Mouse (Mus musculus) midbrain, embryonic 13.5 days (tissue): Measurements from ENCODE around the gene 3100002H09Rik. TPM values are rescaled to one million over a fixed set of nuclear protein-coding genes. Genes with fewer than 3 reads are reported as not detected.

Experiments used
- ATAC-seq: fragments of 200-750 bp; cut with Nextera tagmentation; 2 replicates; pipeline ENCODE4 v1.8.0; 2017; ENCODE audit warnings: mild to moderate bottlenecking, moderate TSS enrichment, moderate library complexity
- H3K27ac ChIP-seq: fragments of 300-500 bp; sonication (generic); 2 replicates; pipeline ENCODE4 v1.5.1; 2015; ENCODE audit warnings: inconsistent platforms, mild to moderate bottlenecking, moderate library complexity
- H3K27me3 ChIP-seq: fragments of 300-500 bp; sonication (generic); 2 replicates; pipeline ENCODE4 v1.6.1; 2015; ENCODE audit warnings: mild to moderate bottlenecking, inconsistent platforms
- H3K36me3 ChIP-seq: fragments of 300-500 bp; sonication (generic); 2 replicates; pipeline ENCODE4 v1.6.1; 2015; ENCODE audit warnings: mild to moderate bottlenecking, inconsistent platforms
- H3K4me1 ChIP-seq: fragments of 300-500 bp; sonication (generic); replicated peaks from 2 replicates; pipeline ENCODE4 v1.6.1; 2015; ENCODE audit warnings: inconsistent platforms
- H3K4me2 ChIP-seq: fragments of 300-500 bp; sonication (generic); replicated peaks from 2 replicates; pipeline ENCODE4 v1.6.1; 2015; ENCODE audit warnings: moderate library complexity, mild to moderate bottlenecking, inconsistent platforms
- H3K4me3 ChIP-seq: fragments of 300-500 bp; sonication (generic); replicated peaks from 2 replicates; pipeline ENCODE4 v1.5.1; 2015; ENCODE audit warnings: mild to moderate bottlenecking, inconsistent platforms
- H3K9ac ChIP-seq: fragments of 300-500 bp; sonication (generic); replicated peaks from 2 replicates; pipeline ENCODE4 v1.6.1; 2015; ENCODE audit warnings: mild to moderate bottlenecking, inconsistent platforms
- H3K9me3 ChIP-seq: fragments of 300-500 bp; sonication (generic); 2 replicates; pipeline ENCODE4 v1.6.1; 2016; ENCODE audit warnings: mild to moderate bottlenecking, inconsistent platforms
- WGBS: fragments of 180-500 bp; shearing (Covaris S2); methylation state at CpG from one replicate; pipeline ENCODE4 v1.1.7; 2015; 5-methylcytosine and 5-hydroxymethylcytosine counted together
- polyA plus RNA-seq: library from polyadenylated mRNA; unstranded; fragments of >200 nt; fragmentation: Nextera tagmentation; extraction: Ambion mirVana; gene quantifications from 2 replicates; pipeline ENCODE4 v1.2.1, GENCODE M21; 2015

Gene 3100002H09Rik
- polyA plus RNA-seq, result 0.79 and 1.1 TPM in 2 replicates

DNA sequence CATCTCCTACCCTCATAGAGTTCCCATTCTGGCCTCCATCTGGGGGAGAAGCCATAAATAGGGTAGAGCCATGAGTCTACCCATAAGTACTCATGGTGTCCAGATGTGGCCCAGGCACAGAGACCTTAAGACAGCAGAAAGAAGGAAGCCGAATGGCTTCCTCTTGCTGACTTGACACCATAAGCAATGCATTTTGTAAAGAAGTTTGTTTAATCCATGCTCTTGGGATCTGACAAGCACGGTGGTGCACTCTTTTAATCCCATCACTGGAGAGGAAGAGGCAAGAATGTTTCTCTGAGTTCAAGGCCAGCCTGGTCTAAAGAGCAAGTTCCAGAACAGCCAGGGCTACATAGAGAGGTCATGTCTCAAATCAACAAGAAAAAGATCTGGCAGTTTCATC lies at the start of gene 3100002H09Rik:
Gene 3100002H09Rik (minus strand): TSS at position 101 of the 400 bp plus-strand sequence.
- no peaks in the 10 kb centered on the region for H3K36me3 ChIP-seq
- H3K4me3 ChIP-seq, result no peak within 1 kb of the TSS
- H3K4me1 ChIP-seq, result peaks cover 18% of the 10 kb centered on the region
- H3K4me2 ChIP-seq, result no peak within 1 kb of the TSS
- H3K9me3 ChIP-seq, result no peaks in the 10 kb centered on the region
- H3K9ac ChIP-seq, result no peak within 1 kb of the TSS
- WGBS, result 78% methylated on average over 2 of the region's 2 CpGs
- H3K27me3 ChIP-seq, result peaks cover 10% of the 10 kb centered on the region; the same call in 1 of the 2 replicates
- H3K27ac ChIP-seq, result no peak within 1 kb of the TSS
- ATAC-seq, result no peak

DNA sequence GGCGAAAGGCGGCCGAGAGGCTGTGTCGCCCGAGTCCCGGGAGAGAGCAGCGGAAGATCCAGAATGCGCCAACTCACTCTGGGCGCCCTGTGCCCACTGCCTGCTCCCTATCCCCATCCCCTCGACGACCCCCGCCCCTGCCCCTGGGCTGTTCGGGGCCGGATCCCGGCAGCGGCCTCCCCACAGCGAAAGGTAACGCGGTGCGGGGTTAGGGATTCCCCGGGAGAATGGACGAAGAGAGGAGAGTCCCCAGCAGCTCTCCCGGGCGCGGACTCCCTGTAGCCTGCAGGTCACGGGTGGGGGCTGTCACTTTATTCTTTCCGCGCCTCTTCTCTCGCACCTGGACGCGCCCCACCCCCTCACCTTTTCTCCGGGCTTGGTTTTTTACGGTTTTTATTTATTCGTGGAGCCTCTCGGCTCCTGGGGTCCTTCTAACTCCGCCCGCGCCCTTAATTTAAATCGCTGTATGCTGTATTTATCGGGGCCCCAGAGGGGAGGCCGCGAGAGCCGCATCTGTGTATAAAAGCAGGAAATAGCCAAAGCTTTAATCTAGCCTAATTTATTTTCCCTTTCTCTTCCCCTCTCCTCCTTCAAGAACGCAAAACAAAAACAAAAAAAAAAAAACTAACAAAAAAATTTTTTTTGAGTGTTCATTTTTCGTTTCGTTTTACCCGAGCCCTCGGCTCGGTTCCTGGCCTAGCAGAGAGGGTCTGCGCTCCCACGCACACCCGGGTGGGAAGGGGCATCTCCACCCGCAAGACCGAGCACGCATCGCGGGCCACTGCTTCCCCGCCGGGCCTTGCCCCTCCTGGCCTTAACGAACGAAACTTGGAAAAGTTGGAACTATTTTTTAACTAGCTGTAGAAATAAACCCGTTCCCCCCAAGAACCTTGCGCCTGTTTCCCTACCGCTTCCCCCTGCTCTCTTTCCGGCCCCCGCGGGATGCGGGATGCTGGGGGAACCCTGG lies 48.9 kb upstream of the 3100002H09Rik start:
- Histone ChIP-seq H3K4me2 (peak overlapping the region; percentile 87), H3K9me3 (no peaks in the 10 kb centered on the region), H3K36me3 (no peaks in the 10 kb centered on the region), H3K9ac (peak overlapping the region; percentile 79), H3K27ac (no peak overlapping the region), H3K4me1 (peaks cover 74% of the 10 kb centered on the region), H3K4me3 (peak overlapping the region; percentile 67), H3K27me3 (peaks cover 76% of the 10 kb centered on the region)
- WGBS, result under 1% methylated on average over 68 of the region's 68 CpGs
- ATAC-seq, result no peak

DNA sequence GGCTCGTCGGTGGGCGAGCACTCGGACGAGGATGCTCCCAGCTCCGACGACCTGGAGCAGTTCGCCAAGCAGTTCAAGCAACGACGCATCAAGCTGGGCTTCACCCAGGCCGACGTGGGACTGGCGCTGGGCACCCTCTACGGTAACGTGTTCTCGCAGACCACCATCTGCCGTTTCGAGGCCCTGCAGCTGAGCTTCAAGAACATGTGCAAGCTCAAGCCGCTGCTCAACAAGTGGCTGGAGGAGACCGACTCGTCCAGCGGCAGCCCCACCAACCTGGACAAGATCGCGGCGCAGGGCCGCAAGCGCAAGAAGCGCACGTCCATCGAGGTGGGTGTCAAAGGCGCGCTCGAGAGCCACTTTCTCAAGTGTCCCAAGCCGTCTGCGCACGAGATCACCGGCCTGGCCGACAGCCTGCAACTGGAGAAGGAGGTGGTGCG lies 47.8 kb upstream of the 3100002H09Rik start:
- Histone ChIP-seq H3K36me3 (no peaks in the 10 kb centered on the region), H3K27me3 (peaks cover 76% of the 10 kb centered on the region), H3K9me3 (no peaks in the 10 kb centered on the region), H3K4me2 (peak overlapping the region; percentile 87), H3K4me3 (peak overlapping the region; percentile 67), H3K27ac (peak overlapping the region; percentile 69), H3K9ac (peak overlapping the region; percentile 79), H3K4me1 (peaks cover 67% of the 10 kb centered on the region)
- ATAC-seq, result no peak
- WGBS, result under 1% methylated on average over 39 of the region's 39 CpGs

DNA sequence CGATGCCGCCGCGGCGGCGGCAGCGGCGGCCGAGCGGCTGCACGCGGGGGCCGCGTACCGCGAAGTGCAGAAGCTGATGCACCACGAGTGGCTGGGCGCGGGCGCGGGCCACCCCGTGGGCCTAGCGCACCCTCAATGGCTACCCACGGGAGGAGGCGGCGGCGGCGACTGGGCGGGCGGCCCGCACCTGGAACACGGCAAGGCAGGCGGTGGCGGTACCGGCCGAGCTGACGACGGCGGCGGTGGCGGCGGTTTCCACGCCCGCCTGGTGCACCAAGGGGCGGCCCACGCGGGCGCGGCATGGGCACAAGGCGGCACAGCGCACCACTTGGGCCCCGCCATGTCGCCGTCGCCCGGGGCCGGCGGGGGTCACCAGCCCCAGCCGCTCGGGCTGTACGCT lies 47.2 kb upstream of the 3100002H09Rik start:
- peak; percentile 28 for ATAC-seq
- Histone ChIP-seq H3K27me3 (peaks cover 77% of the 10 kb centered on the region), H3K9me3 (no peaks in the 10 kb centered on the region), H3K4me1 (peaks cover 72% of the 10 kb centered on the region), H3K36me3 (no peaks in the 10 kb centered on the region), H3K27ac (peak overlapping the region; percentile 69), H3K4me3 (peak overlapping the region; percentile 67), H3K4me2 (peak overlapping the region; percentile 87), H3K9ac (peak overlapping the region; percentile 79)
- WGBS, result under 1% methylated on average over 52 of the region's 61 CpGs

DNA sequence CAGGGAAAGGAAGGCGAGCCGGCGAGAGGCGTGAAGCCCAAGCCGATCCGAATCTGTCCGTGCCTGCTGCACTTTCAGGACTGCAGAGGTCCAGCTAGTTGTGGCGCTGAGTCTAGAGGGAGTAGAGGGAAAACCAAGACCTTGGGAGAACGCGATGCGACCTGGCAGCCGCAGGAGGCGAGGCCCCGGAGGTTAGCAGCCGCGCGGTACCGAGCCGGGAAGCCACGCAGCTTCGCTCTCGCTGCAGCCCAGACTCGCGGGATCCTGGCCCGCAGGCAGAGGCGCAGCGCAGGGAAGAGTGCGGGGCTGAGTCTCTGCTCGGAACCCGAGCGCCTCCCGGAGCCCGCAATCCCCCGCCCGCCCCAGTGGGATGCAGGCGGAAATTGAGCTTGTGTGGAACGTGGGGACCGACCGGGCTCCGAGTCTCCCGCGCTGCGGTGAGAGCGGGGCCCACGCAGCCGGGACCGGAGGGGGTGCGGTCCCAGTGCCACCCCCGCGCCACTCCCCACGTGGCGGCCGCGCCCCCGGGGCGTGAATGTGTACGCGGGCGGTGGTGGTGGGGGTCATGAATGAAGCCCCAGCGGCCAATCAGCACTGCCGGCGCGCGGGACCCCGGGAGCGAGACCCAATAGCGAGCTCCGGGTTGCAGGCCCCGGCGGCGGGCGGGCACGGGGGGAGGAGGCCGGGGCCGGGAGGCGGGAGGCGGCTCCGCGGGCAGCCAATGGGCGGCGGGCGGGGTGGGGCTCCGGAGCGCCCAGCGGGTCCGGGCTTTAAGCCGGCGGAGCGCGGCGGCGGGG lies 46.4 kb upstream of the 3100002H09Rik start:
- peak overlapping the region; percentile 79 for H3K9ac ChIP-seq
- no peaks in the 10 kb centered on the region for H3K9me3 ChIP-seq
- peak overlapping the region; percentile 67 for H3K4me3 ChIP-seq
- H3K4me1 ChIP-seq, result peaks cover 76% of the 10 kb centered on the region
- H3K27ac ChIP-seq, result peak overlapping the region; percentile 73
- ATAC-seq, result peak; percentile 92
- peaks cover 69% of the 10 kb centered on the region for H3K27me3 ChIP-seq
- no peaks in the 10 kb centered on the region for H3K36me3 ChIP-seq
- H3K4me2 ChIP-seq, result peak overlapping the region; percentile 87
- under 1% methylated on average over 75 of the region's 92 CpGs for WGBS

DNA sequence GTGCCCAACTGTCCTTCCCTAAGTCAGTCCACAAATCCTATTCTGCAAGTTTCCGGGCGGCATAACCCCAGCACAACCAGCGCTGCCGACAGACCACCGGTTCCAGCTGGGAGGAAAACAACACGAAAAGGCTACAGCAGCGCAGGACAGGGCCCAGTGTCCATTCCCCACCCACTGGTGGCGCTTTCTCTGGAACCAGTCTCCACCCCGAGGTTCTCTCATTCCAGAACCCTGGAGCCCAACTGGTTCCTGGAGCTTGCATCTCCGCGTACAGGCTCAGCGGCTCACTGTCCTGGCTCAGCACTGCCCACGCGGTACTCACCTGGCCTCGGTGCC lies 45.9 kb upstream of the 3100002H09Rik start, which contains the start of gene Pou3f1:
Gene Pou3f1 (plus strand): TSS at position 290 of the 336 bp plus-strand sequence.
- no peak for ATAC-seq
- Histone ChIP-seq H3K9ac (peak within 1 kb of the TSS; percentile 79), H3K27me3 (peaks cover 64% of the 10 kb centered on the region), H3K36me3 (no peaks in the 10 kb centered on the region), H3K9me3 (no peaks in the 10 kb centered on the region), H3K4me2 (peak within 1 kb of the TSS; percentile 87), H3K4me3 (peak within 1 kb of the TSS; percentile 67), H3K27ac (peak within 1 kb of the TSS; percentile 73), H3K4me1 (peaks cover 72% of the 10 kb centered on the region)
- 1% methylated on average over 15 of the region's 15 CpGs for WGBS

DNA sequence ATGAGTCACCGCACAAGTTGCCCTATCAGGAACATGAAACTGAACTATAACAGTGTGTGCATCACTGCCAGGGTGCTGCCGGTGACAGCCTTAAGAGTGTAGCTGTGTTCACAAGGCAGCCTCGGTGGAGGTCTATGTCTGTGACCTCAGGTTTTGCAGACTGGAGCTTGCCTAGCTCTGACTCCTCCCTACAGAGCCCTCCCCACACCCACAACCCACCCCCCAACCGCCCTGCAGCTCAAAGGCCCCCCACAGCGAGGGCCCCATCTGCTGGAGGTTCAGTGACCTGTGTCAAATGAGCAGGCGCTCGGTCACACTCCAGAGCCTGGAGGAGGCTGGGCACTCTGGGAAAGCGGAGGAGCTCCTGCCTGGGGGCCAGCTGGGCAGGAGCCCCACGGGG lies 42.3 kb upstream of the 3100002H09Rik start:
- Histone ChIP-seq H3K4me1 (peaks cover 48% of the 10 kb centered on the region), H3K36me3 (no peaks in the 10 kb centered on the region), H3K4me3 (no peak overlapping the region), H3K9ac (no peak overlapping the region), H3K27me3 (peaks cover 42% of the 10 kb centered on the region), H3K27ac (peak overlapping the region; percentile 6; the same call in 1 of the 2 replicates), H3K9me3 (no peaks in the 10 kb centered on the region), H3K4me2 (peak overlapping the region; percentile 21)
- 4% methylated on average over 9 of the region's 9 CpGs for WGBS
- 0 out of 2 replicates have a peak, but pooled peaks have one; percentile 5 for ATAC-seq

DNA sequence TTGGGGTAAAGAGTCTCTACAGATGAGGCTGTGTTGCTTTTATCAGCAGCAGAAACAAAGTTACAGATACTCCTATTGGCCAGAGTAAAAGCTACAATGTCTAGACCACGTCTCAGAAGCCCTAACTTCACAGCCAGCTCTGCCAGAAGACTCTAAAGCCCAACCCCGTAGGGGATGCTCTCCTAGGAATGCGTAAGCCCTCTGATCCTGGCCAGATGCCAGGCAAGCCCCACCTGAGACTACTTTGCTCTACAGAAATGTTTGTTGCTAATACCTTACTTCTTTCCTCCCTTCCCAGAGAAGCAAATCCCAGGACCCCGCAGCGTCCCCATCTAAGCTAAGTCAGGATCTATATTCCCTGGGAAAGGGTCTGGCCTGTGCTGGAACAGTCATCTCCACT lies 37.3 kb upstream of the 3100002H09Rik start:
- WGBS, result 33% methylated on average over 5 of the region's 5 CpGs
- Histone ChIP-seq H3K9ac (no peak overlapping the region), H3K9me3 (no peaks in the 10 kb centered on the region), H3K4me1 (peaks cover 34% of the 10 kb centered on the region), H3K27me3 (peaks cover 11% of the 10 kb centered on the region; the same call in 1 of the 2 replicates), H3K4me3 (no peak overlapping the region), H3K36me3 (no peaks in the 10 kb centered on the region), H3K27ac (no peak overlapping the region), H3K4me2 (no peak overlapping the region)
- no peak for ATAC-seq

DNA sequence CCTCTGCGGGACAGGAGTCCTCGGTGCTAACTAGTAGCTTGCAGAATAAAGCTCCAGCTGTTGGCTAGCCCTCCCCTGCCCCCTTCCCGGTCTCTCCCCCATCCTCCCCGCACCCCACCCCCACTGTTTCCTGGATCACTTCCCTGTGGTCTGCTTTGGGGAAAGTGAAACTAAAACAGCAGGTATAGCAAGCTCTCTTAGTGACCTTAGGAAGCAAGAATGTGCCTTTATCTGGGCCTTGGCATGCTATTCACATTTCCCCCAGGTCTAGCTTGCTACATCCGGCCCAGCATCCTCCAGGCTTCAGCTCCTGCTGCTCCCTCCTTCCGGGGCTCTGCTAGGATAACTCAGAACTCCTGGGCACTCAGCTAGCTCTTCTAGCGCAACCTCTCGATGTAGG lies 36.0 kb upstream of the 3100002H09Rik start:
- ATAC-seq, result no peak
- H3K36me3 ChIP-seq, result no peaks in the 10 kb centered on the region
- H3K27ac ChIP-seq, result no peak overlapping the region
- peaks cover 25% of the 10 kb centered on the region for H3K4me1 ChIP-seq
- H3K4me3 ChIP-seq, result no peak overlapping the region
- H3K4me2 ChIP-seq, result no peak overlapping the region
- no peak overlapping the region for H3K9ac ChIP-seq
- peaks cover 10% of the 10 kb centered on the region; the same call in 1 of the 2 replicates for H3K27me3 ChIP-seq
- WGBS, result 29% methylated on average over 8 of the region's 8 CpGs
- H3K9me3 ChIP-seq, result no peaks in the 10 kb centered on the region

DNA sequence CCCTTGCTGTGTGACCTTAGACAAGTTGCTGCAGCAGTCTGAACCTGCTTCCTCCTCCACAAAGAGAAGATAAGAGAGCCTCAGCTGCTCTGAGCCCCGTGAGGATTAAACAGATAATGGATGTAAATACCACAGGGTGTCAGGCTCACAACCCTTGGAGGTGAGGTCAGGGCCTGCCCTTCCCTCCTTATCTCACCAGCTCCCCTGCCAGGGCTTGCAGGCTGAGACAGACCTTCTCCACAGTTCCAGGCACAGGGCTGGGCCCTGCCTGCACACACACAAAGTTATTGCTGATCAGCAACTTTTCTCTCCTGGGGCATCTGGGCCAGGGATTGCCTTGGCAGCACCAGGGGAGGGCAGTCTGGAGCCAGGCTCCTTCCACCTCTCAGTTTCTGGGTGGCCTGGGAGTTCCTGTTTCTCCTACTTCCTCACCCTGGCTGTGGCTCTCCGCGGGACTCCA lies 34.4 kb upstream of the 3100002H09Rik start:
- Histone ChIP-seq H3K4me1 (peaks cover 28% of the 10 kb centered on the region), H3K36me3 (no peaks in the 10 kb centered on the region), H3K27me3 (peaks cover 14% of the 10 kb centered on the region; the same call in 1 of the 2 replicates), H3K9ac (no peak overlapping the region), H3K4me2 (no peak overlapping the region), H3K27ac (no peak overlapping the region), H3K4me3 (no peak overlapping the region), H3K9me3 (no peaks in the 10 kb centered on the region)
- ATAC-seq, result no peak
- 26% methylated on average over 3 of the region's 3 CpGs for WGBS

DNA sequence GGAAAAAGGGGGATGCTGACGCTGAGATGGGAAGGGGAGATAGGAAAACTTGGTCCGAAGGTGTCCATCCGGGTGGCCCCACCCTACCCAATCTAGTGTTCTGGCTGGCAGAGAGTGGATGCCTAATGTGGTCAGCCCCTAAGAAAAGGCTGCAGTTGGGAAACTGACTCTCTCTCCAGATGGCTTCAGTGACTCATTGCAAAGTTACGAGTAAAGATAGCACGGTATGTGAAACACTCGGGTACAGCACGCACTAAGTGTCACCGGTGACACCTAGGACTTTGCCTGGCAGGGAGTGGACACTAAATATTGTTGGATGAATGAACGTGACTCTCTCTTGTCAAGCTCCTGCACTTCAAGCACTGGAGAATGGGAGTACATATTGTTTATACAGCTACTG lies 33.3 kb upstream of the 3100002H09Rik start:
- Histone ChIP-seq H3K4me1 (peaks cover 39% of the 10 kb centered on the region), H3K4me2 (no peak overlapping the region), H3K36me3 (no peaks in the 10 kb centered on the region), H3K9ac (no peak overlapping the region), H3K4me3 (no peak overlapping the region), H3K27ac (no peak overlapping the region), H3K27me3 (peaks cover 12% of the 10 kb centered on the region; the same call in 1 of the 2 replicates), H3K9me3 (no peaks in the 10 kb centered on the region)
- no peak for ATAC-seq
- WGBS, result 94% methylated on average over 9 of the region's 9 CpGs
